Mouse (Mus musculus) spleen, postnatal 0 days (tissue): Measurements from ENCODE around the gene Gpr6. TPM values are rescaled to one million over a fixed set of nuclear protein-coding genes. Genes with fewer than 3 reads are reported as not detected.

Experiments used
- polyA plus RNA-seq: library from polyadenylated mRNA; unstranded; fragments of >200 nt; fragmentation: Nextera tagmentation; extraction: Ambion mirVana; gene quantifications from 2 replicates; pipeline ENCODE4 v1.2.1, GENCODE M21; 2015

Gene Gpr6
- polyA plus RNA-seq: not detected in 2 replicates

GRCm38 (mm10) chr10:41072116-41072515 is at the start of gene Gpr6:
TSS of gene Gpr6 (minus strand) at chr10:41072285.

Other genes starting within 250 kb of the Gpr6 start
- gene Cdc40, start 189.0 kb downstream of the Gpr6 start, polyA plus RNA-seq: 18.9 and 20.0 TPM in 2 replicates
- gene Wasf1, start 188.8 kb downstream of the Gpr6 start, polyA plus RNA-seq: 1.2 and 1.8 TPM in 2 replicates
- gene Fig4, start 231.0 kb upstream of the Gpr6 start, polyA plus RNA-seq: 9.9 and 10.2 TPM in 2 replicates
- 0.02 TPM in 1 of 2 replicates, not detected in the other for gene Ak9, start 231.7 kb upstream of the Gpr6 start, polyA plus RNA-seq